Mouse (Mus musculus) lung, postnatal 0 days (tissue): ENCODE data around the gene Ddx6.

Experiments
- CTCF ChIP-seq: IDR thresholded peaks from 2 replicates; pipeline ENCODE4 v1.5.1; 2016; ENCODE audit warnings: antibody characterized with exemption, mild to moderate bottlenecking
- EP300 ChIP-seq: IDR thresholded peaks from 2 replicates; pipeline ENCODE4 v1.6.1; 2016; ENCODE audit warnings: antibody characterized with exemption, mild to moderate bottlenecking, control low read depth

DNA sequence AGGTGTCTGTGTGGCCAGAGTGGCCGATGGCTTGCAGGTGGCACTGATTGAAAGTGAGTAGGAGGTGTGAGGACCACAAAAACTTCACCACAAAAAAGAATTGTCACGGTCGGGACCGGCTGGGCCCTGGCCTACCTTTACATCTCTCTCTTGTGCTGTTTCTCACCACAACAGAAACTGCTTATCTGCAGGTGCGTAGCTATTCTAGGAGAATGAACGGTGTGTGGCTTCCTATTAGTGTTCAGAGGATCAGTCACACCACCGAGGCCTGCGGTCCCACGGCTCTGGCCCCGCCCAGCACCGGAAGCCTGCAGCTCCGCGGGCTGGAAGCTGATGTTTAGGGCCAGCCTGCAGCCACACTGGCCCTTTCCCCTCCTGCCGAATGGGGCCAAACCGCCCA lies 41.2 kb downstream of the Ddx6 start:
- TF ChIP-seq CTCF (no peak), EP300 (no peak)
